Mouse (Mus musculus): ENCODE measurements at regions not wholly inside any gene's neighbourhood (a gene's known extent, or its start where the extent isn't known, plus 50 kb on each side); places are given as distances from the start of the nearest gene placed in this dataset.

DNA sequence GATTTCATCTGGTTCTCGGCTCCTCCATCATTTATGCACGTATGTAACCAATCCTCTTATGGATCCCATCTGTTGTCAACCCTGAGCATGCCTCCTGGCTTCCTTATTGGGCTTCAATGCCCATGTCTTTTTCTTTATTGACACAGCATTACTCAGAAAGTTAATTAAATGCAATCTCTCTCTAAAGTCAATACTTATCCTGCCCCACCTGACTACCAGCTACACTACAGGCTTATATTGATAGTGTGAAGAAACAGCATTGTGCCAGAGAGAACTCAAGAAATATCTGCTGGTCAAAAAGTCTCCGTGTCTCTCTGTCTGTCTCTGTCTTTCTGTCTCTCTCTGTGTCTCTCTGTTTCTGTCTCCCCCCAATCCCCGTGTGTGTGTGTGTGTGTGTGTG, 194.7 kb upstream of the Rfx3 start:
- DNase-seq: no peak

DNA sequence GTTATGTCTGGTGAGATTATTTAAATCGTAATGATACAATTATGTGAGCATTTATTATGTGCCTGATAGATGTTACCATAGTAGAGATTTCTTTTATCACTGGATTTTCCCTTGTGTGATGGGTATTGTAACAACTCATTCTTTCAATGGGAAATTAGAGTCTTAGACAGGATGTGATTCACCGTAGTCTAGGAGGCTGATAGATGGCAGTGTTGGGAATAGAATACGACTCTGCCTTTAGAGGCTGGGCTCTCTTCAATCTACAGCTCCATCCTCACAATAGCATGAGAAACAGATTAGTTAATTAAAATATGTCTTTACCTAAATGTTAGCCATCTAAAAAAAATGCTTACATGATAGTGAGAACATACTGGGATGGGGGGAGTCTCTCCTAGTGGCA, 192.8 kb upstream of the Rfx3 start:
- no peak for DNase-seq

GRCm38 (mm10) chr19:28199385-28199784, 188.4 kb upstream of the Rfx3 start:
- DNase-seq: no peak

DNA sequence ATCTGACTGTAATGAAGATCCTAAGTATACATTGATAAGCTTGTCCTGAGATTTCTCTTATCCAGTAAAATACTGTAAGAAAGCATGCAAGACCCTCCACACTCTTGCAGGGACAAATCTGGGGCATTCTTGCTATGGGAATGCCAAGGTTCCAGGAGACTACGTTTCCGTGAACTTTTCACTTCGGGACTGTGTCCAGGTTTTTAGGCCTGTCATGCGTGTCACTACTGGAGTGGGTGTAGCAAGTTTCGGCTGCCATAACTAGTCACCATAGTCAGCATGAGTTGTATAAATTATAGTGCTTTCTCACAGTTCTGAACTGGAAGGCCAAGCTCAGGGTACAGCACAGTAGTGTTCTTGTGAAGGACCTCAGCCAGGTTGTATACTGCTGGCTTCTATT, 185.9 kb upstream of the Rfx3 start:
- no peak for DNase-seq

- DNase-seq: no peak
Measured at GRCm38 (mm10) chr19:28192248-28192647, 181.3 kb upstream of the Rfx3 start.

GRCm38 (mm10) chr19:28191428-28192116, 180.6 kb upstream of the Rfx3 start:
- DNase-seq: no peak

GRCm38 (mm10) chr19:28190250-28190649, 179.3 kb upstream of the Rfx3 start:
- no peak for DNase-seq

GRCm38 (mm10) chr19:28188363-28188762, 177.4 kb upstream of the Rfx3 start:
- DNase-seq: no peak

DNA sequence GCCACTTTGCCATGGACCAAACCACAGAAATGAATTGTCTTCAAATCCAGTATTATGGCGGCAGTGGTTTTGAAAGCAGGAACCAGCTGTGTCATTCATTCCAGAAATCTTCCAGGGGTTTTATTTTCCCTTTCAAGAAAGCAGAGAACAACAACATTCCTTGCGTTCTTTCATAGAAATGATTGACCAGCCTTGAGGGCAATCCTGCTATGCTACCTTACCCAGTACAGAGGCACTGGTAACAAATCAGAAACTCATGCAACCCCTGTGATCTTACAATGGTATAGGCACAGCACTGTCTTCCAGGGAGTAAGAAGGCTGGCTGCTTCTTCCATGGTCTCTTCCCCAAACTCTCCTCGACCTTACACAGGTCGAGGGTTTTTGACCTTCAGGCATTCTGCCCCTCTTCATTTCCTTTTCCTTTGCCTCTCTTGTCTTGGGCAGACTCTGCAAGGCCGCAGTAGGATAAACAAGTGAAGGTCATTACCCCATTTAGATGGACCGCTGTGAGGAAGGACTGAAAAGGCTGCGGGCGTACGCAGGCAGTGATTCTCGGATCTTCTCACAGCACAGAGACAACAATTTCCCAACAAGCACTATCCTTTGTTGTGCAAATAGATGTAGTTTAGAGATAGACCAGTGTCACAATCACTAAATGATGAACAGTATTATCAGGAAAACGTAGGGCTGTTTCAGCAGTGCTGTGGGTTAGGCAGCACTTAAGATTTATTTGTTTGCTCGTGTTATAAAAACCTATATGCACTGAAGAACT, 171.6 kb upstream of the Rfx3 start:
- no peak for DNase-seq

- DNase-seq: no peak
Measured at GRCm38 (mm10) chr19:28181171-28181570, 170.2 kb upstream of the Rfx3 start.

- DNase-seq: no peak
Measured at GRCm38 (mm10) chr19:28178114-28178513, 167.1 kb upstream of the Rfx3 start.

- DNase-seq: no peak
Measured at GRCm38 (mm10) chr19:28176821-28177220, 165.9 kb upstream of the Rfx3 start.

GRCm38 (mm10) chr19:28171836-28172534, 161.0 kb upstream of the Rfx3 start:
- DNase-seq: no peak

DNA sequence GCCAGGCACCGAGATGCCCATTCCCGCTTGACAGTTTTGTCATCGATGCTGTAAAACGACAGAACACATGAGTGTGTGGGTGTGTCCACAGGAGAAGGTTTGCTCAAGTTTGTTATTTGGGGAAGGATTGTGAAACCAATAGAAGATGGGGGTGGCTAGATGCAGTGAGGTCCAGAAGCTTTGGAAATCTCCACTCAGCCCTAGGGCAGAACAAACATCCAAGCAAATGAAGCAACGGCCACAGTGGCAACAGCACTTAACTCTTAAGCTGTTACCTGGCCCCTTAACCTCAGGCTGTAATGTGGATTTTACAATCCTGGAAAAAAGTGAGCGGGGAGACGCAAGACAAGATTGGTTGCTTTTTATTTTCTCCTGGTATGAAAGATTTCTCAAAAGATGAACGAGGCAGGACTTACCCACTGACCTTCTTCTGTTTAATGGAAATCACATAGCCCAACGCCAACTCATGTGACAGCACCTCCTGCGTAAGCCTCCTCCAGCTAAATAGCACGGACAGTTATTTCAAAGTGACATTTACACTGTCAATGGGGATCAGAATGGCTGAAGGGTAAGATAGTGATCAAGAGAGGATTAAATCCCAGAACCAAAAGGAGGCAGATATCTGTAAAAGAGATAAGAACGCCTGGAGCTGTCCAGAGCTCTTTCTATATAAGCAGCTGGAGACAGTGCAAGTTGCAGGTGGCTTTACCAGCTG, 156.6 kb upstream of the Rfx3 start:
- DNase-seq: peak; percentile 20

DNA sequence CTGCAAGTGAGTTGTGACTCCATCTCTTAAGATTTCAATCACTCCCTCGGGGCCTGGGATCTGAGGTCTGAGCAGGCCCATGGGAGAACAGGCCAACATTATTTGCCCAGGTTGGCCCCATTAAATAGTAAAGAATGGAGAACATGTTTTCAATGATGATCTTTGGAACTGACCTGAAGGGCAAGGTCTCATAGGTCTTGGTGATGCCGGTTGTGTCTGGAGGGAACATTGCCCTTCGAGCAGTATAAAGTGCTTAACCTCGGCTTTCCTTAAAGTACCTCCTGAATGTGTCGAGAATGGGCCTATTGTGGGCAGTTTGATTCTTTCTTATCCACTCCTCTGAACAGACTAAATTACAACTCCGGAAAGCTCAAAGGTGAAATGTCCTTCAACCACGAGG, 155.7 kb upstream of the Rfx3 start:
- no peak for DNase-seq

DNA sequence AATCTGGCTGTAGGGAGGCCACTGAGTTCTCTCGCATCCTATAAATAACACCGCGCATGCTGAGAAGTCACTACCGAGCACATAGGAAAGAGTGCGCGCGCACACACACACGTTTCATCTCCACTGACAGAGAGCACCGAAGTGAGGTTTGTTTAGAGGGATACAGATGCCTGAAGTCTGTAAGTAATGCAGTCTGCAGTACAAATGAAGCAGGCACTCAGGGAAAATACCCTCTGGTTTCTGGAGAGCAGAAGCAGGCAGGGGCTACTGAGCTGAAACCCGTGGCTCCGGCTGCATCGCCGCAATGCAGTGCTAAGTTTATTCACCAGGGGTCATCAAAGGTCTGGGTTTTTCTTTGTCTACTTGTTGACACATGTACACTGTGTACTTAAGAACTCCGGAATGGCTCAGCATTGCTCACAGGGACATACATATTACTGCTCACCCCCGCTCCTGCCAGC, 155.0 kb upstream of the Rfx3 start:
- DNase-seq: peak; percentile 85

DNA sequence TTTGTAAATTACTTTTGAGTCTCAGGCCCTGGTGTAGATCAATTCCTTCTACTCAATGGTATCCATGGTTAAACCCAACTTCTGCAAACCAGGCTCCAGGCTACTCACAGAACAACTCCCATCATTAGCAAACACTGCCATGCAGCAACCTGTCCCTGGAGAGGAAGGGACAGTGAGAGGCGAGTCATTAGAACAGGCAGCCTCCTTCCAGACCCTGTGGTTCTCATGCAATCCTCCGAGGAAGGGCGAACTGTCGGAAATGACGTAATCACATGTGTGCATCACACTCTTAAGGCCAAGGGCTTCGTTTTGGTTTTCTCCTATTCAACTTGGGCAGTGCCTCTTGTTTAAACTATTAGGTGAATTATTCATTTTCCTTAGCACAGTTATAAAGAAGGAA, 152.2 kb upstream of the Rfx3 start:
- no peak for DNase-seq

DNA sequence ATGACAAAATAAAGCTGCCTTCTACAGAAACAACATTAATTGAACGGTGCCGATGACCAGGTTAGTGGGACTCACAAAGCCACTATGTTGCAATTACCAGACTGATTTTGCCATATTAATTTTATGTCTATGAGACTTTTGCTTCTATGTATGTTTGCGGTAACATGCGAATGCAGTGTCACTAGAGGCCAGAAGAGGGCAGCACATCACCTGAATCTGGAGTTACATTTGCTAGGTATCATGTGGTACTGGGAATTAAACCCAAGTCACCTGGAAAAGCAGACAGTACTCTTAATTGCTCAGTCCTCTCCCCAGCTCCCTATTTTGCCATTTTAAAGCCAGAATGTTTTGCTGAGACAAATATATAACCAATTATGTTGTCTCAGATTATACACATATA, 149.6 kb upstream of the Rfx3 start:
- peak; percentile 5 for DNase-seq

DNA sequence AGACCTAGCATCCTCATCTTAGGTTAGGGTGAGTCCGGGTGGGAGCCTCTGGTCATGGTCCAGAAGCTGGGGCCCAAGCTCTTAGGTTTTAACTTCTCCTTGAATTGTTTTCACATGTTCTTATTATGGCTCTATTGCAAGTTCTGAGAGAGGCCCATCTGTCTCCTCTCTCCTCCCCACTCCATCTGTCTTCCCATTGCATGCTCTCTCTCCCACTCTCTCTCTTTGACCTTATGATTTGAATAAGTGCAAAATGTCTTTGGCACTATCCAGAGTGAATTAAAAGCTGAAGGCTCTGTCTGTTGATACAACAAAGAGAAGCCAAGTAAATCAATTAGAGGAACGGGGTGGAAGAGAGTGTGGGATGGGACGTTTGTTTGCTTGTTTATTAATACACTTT, 146.2 kb upstream of the Rfx3 start:
- peak; percentile 27 for DNase-seq

DNA sequence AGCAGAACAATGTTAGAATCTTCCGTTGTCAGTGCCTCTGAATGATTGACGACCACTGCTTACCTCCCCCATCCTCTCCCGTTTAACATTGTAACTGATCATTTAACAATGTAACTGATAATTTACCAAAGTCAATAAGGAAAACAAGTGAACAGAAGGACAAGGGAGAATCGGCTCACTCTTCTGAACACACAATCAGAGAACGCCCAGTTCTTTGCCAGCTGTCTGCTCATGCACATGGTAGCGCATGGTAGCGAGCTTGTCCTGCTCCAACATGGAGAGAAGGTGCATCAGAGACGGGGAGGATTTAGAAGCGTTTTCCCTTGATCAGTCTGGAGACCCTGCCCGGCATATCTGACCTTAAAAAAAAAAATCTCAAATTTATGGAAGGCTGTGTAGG, 126.6 kb upstream of the Rfx3 start:
- DNase-seq: no peak

DNA sequence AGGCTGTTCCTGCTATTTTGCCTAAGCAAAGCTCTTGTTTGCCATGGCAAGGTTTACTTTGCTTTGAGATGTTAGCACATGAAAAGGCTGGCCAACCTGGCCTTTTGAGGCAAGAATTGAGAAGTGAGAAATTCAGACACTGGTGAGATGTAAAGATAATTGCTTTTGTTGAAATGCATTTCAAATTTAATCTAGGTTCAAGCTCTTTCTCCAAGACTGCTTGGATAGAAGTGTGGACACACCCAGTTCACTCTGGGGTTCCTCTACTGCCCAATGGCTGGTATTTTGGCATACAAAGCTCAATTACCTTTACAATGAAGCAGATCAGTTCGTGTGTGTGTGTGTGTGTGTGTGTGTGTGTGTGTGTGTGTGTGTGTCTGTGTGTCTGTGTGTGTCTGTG, 123.8 kb upstream of the Rfx3 start:
- no peak for DNase-seq

- DNase-seq: no peak
Measured at GRCm38 (mm10) chr19:28111263-28112180, 100.6 kb upstream of the Rfx3 start.
